Mouse (Mus musculus) limb, embryonic 13.5 days (tissue): ENCODE results near the gene Sh3bp1. TPM values are rescaled to one million over a fixed set of nuclear protein-coding genes. Genes with fewer than 3 reads are reported as not detected.

Experiments
- ATAC-seq: fragments of 200-750 bp; cut with Nextera tagmentation; 2 replicates; pipeline ENCODE4 v1.8.0; 2017; ENCODE audit warnings: low read depth, moderate number of reproducible peaks, moderate TSS enrichment; ENCODE audit not compliant: low FRiP score
- H3K27ac ChIP-seq: fragments of 300-500 bp; sonication (generic); 2 replicates; pipeline ENCODE4 v1.5.1; 2015; ENCODE audit warnings: inconsistent platforms, mild to moderate bottlenecking, moderate library complexity
- H3K27me3 ChIP-seq: fragments of 300-500 bp; sonication (generic); 2 replicates; pipeline ENCODE4 v1.6.1; 2015; ENCODE audit warnings: mild to moderate bottlenecking, inconsistent platforms
- H3K36me3 ChIP-seq: fragments of 300-500 bp; sonication (generic); 2 replicates; pipeline ENCODE4 v1.6.1; 2015; ENCODE audit warnings: inconsistent platforms, mild to moderate bottlenecking, moderate library complexity
- H3K4me1 ChIP-seq: fragments of 300-500 bp; sonication (generic); 2 replicates; pipeline ENCODE4 v1.6.1; 2015; ENCODE audit warnings: inconsistent platforms
- H3K4me2 ChIP-seq: fragments of 300-500 bp; sonication (generic); replicated peaks from 2 replicates; pipeline ENCODE4 v1.6.1; 2015; ENCODE audit warnings: inconsistent platforms, mild to moderate bottlenecking, moderate library complexity
- H3K4me3 ChIP-seq: fragments of 300-500 bp; sonication (generic); 2 replicates; pipeline ENCODE4 v1.5.1; 2015; ENCODE audit warnings: moderate library complexity, mild to moderate bottlenecking, inconsistent platforms
- H3K9ac ChIP-seq: fragments of 300-500 bp; sonication (generic); 2 replicates; pipeline ENCODE4 v1.6.1; 2015; ENCODE audit warnings: mild to moderate bottlenecking, inconsistent platforms
- H3K9me3 ChIP-seq: fragments of 300-500 bp; sonication (generic); 2 replicates; pipeline ENCODE4 v1.6.1; 2016; ENCODE audit warnings: inconsistent platforms
- WGBS: fragments of 180-500 bp; shearing (Covaris S2); methylation state at CpG from one replicate; pipeline ENCODE4 v1.1.7; 2015; 5-methylcytosine and 5-hydroxymethylcytosine counted together
- polyA plus RNA-seq: library from polyadenylated mRNA; unstranded; fragments of >200 nt; fragmentation: Nextera tagmentation; extraction: Ambion mirVana; gene quantifications from 2 replicates; pipeline ENCODE4 v1.2.1, GENCODE M21; 2015

The Sh3bp1 gene
- polyA plus RNA-seq, 1 experiment from 2014 or later: 51.3 TPM

GRCm38 (mm10) chr15:78903243-78903642 lies 3.7 kb downstream of the Sh3bp1 start:
- Histone ChIP-seq H3K4me1 (peaks cover 32% of the 10 kb centered on the region), H3K27me3 (no peaks in the 10 kb centered on the region), H3K27ac (no peak overlapping the region), H3K36me3 (peaks cover 60% of the 10 kb centered on the region), H3K9me3 (no peaks in the 10 kb centered on the region), H3K4me2 (peak overlapping the region; percentile 21; the same call in 1 of the 2 replicates), H3K4me3 (no peak overlapping the region; the same call in 1 of the 2 replicates), H3K9ac (no peak overlapping the region; the same call in 1 of the 2 replicates)
- WGBS: 7% methylated on average over 2 of the region's 2 CpGs
- ATAC-seq: no peak

- Histone ChIP-seq H3K27ac (no peak overlapping the region), H3K9me3 (no peaks in the 10 kb centered on the region), H3K27me3 (no peaks in the 10 kb centered on the region), H3K36me3 (peaks cover 90% of the 10 kb centered on the region), H3K4me3 (no peak overlapping the region), H3K4me2 (no peak overlapping the region), H3K9ac (no peak overlapping the region), H3K4me1 (peaks cover 5% of the 10 kb centered on the region; the same call in 1 of the 2 replicates)
- ATAC-seq: no peak
- WGBS: 75% methylated on average over 7 of the region's 7 CpGs
Observed at GRCm38 (mm10) chr15:78908399-78908798, 8.8 kb downstream of the Sh3bp1 start.

DNA sequence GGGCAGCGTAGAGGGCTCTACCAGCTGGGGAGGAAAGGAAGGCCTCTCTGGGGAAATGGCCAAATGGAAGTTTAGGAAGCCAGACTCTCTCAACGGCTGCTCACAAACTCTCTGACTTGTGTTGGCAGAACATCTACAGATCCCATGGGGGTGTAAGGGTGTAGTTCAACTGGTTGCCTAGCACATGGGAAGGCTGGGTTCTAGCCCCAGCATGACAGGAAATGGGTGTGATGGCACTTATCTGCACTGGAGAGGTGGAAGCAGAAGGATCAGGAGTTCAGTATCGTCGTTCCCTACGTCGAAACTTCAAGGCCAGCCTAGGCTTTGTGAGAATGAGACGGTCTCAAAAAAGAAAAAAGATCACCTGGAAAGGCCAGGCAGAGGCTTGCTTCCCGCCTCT lies 9.4 kb downstream of the Sh3bp1 start:
- H3K4me2 ChIP-seq: no peak overlapping the region
- H3K9ac ChIP-seq: peak overlapping the region; percentile 31; the same call in 1 of the 2 replicates
- H3K27ac ChIP-seq: no peak overlapping the region
- H3K27me3 ChIP-seq: no peaks in the 10 kb centered on the region
- H3K9me3 ChIP-seq: no peaks in the 10 kb centered on the region
- H3K36me3 ChIP-seq: peaks cover 84% of the 10 kb centered on the region
- no peak for ATAC-seq
- no peak overlapping the region for H3K4me3 ChIP-seq
- peaks cover 5% of the 10 kb centered on the region; the same call in 1 of the 2 replicates for H3K4me1 ChIP-seq
- 89% methylated on average over 8 of the region's 8 CpGs for WGBS

GRCm38 (mm10) chr15:78912040-78912439 lies 12.5 kb downstream of the Sh3bp1 start:
- peaks cover 28% of the 10 kb centered on the region for H3K4me1 ChIP-seq
- no peaks in the 10 kb centered on the region for H3K9me3 ChIP-seq
- ATAC-seq: no peak
- no peak overlapping the region for H3K27ac ChIP-seq
- 37% methylated on average over 9 of the region's 9 CpGs for WGBS
- no peaks in the 10 kb centered on the region for H3K27me3 ChIP-seq
- peak overlapping the region; percentile 48; the same call in 1 of the 2 replicates for H3K9ac ChIP-seq
- H3K36me3 ChIP-seq: peaks cover 59% of the 10 kb centered on the region
- H3K4me3 ChIP-seq: no peak overlapping the region
- no peak overlapping the region for H3K4me2 ChIP-seq

DNA sequence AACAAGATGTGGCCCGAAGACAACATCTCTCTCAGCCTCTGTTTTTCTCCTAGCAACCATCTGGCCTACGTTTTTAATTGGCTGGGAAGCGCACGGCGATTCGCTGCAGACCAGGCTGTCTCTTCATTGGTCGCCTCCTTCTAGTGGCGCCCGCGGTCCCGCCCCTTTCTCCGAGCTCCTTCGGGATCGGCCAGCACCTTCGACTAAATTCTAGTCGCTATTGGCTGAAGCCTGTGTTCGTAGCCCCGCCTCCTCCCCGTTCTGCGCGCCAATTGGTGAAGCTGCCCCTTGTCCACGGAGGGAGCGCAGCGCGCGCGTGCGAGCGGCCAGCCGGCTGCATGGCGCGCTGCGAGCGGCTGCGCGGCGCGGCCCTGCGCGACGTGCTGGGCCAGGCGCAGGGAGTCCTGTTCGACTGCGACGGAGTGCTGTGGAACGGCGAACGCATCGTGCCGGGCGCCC lies 14.1 kb downstream of the Sh3bp1 start, which contains the start of gene Pdxp:
Gene Pdxp (plus strand): TSS at position 288 of the 459 bp plus-strand sequence.
- peaks cover 28% of the 10 kb centered on the region for H3K4me1 ChIP-seq
- peaks cover 49% of the 10 kb centered on the region for H3K36me3 ChIP-seq
- peak; percentile 95 for ATAC-seq
- no peaks in the 10 kb centered on the region for H3K27me3 ChIP-seq
- peak within 1 kb of the TSS; percentile 86 for H3K9ac ChIP-seq
- H3K9me3 ChIP-seq: no peaks in the 10 kb centered on the region
- H3K4me3 ChIP-seq: peak within 1 kb of the TSS; percentile 76
- peak within 1 kb of the TSS; percentile 92 for H3K27ac ChIP-seq
- H3K4me2 ChIP-seq: peak within 1 kb of the TSS; percentile 96
- under 1% methylated on average over 51 of the region's 51 CpGs for WGBS

DNA sequence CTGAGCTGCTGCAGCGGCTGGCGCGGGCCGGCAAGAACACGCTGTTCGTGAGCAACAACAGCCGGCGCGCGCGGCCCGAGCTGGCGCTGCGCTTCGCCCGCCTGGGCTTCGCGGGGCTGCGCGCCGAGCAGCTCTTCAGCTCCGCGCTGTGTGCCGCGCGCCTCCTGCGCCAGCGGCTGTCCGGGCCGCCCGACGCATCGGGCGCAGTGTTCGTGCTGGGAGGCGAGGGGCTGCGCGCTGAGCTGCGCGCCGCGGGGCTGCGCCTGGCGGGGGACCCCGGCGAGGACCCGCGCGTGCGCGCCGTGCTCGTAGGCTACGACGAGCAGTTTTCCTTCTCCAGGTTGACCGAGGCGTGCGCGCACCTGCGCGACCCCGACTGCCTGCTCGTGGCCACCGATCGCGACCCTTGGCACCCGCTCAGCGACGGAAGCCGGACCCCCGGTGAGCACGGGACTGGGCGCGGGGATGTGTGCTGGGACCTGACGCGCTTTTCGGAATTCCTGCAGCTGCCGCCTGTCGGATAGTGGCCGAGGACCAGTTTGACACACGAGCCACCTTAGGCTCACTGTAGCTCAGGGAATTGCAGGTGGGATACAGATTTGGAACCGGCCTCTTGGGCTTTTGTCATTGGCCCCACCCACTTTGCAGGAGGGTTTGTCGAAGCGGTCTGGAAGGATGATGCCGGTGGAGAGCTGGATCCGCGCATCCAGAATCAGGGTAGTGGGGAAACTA lies 14.7 kb downstream of the Sh3bp1 start:
- Histone ChIP-seq H3K36me3 (peaks cover 48% of the 10 kb centered on the region), H3K9ac (peak overlapping the region; percentile 86), H3K27ac (peak overlapping the region; percentile 92), H3K9me3 (no peaks in the 10 kb centered on the region), H3K4me3 (peak overlapping the region; percentile 76), H3K4me1 (peaks cover 28% of the 10 kb centered on the region), H3K4me2 (peak overlapping the region; percentile 96), H3K27me3 (no peaks in the 10 kb centered on the region)
- ATAC-seq: peak; percentile 59
- under 1% methylated on average over 81 of the region's 87 CpGs for WGBS

DNA sequence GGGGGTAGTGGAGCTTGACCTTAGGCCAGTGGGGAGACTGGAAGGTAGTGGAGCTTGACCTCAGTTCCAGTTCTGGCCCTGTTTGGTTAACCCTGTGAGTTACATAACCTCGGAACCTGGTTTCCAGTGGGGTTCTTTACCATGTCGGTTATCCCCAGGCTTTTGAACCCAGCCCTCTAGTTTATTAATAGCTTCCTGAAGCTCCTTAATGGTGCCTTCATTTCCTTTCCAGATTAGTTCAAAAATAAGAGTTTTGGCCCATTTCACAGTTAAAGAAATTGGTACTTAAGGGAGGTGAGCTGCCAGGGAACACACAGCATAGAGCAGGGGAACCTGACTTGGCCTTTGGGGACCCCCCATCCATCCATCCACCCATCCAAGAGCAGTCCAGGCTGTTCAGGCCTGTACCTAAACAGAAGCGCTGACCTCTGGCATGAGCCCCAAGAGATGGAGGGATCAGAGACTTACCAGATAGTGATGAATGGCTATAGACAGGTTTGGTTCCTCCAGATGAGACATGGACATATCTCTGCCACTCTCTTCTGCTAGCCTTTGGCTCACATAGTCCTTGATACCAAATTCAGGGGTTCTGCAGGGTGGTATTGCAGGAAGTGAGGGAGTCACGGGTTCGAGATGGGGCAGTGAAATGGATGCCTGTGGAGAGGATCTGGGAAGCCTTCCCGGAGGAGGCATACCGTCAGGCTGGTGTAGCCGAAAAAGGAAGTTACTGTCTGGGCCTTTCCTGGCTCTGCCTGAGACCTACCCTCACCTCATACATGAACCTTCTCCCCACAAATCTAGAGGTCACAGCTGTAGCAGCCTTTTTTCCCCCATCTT lies 15.5 kb downstream of the Sh3bp1 start:
- no peaks in the 10 kb centered on the region for H3K9me3 ChIP-seq
- peak overlapping the region; percentile 76 for H3K4me3 ChIP-seq
- H3K4me2 ChIP-seq: peak overlapping the region; percentile 96
- ATAC-seq: no peak
- H3K27me3 ChIP-seq: no peaks in the 10 kb centered on the region
- 44% methylated on average over 8 of the region's 8 CpGs for WGBS
- peaks cover 48% of the 10 kb centered on the region for H3K36me3 ChIP-seq
- H3K27ac ChIP-seq: no peak overlapping the region
- peaks cover 28% of the 10 kb centered on the region for H3K4me1 ChIP-seq
- H3K9ac ChIP-seq: peak overlapping the region; percentile 86

DNA sequence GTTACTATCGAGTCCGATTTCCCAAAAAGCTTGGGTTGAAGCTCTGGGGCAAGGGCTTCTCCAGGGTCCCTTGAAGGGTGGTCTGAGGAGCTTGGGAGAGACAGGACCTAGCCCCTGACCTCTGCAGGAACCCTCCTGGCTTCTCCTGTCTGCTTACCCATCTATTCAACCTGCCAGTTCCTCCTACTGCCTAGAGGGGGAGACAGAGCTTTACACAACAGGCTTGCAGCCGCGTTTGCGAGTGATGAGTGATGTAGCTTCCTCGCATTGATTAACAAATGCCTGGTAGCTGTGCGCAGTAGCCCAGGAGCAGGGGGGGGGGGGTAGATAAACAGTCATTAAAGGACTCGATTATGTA lies 16.1 kb downstream of the Sh3bp1 start:
- no peak overlapping the region for H3K27ac ChIP-seq
- H3K4me3 ChIP-seq: peak overlapping the region; percentile 76
- ATAC-seq: no peak
- peak overlapping the region; percentile 96 for H3K4me2 ChIP-seq
- WGBS: 5% methylated on average over 8 of the region's 8 CpGs
- H3K9ac ChIP-seq: peak overlapping the region; percentile 86
- peaks cover 28% of the 10 kb centered on the region for H3K4me1 ChIP-seq
- H3K27me3 ChIP-seq: no peaks in the 10 kb centered on the region
- H3K9me3 ChIP-seq: no peaks in the 10 kb centered on the region
- peaks cover 42% of the 10 kb centered on the region for H3K36me3 ChIP-seq

DNA sequence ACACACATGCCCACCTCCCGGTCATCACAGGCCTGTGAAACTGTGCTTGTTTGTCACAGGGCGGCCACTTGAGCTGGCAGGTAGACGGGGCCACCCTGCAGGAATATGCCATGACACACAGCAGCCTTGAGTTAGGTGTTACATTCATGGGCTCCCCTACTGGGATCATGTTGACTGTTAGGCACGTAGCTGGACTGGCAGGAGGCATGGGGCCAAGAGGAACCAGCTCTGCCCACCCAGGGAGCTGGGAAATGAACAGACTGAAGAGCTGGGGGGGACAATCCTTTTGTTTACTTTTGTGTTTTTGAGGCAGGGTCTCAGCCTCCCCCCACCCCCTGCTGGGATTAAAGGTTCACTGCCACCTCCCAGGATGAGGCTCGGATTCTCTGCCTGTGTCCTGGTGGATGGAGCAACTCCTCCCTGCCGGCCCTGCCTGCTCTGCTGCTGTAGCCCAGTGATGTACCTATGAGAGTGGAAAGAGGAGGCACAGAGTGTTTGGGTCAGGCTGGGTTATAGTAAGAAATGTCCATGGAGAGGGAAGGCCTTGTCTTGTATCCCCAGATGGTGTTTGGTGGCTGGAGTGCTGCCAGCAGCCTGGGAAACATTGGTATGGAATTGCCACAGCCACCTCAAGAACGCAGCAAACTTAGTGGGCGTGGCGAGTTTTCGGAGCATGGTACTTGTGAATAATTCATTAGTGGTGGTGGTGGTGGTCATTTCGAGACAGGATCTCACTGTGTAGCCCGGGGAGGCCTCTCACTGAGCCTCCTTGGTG lies 16.7 kb downstream of the Sh3bp1 start:
- no peak for ATAC-seq
- Histone ChIP-seq H3K4me2 (peak overlapping the region; percentile 96), H3K9ac (peak overlapping the region; percentile 64), H3K36me3 (peaks cover 36% of the 10 kb centered on the region), H3K4me1 (peaks cover 28% of the 10 kb centered on the region), H3K4me3 (peak overlapping the region; percentile 76), H3K9me3 (no peaks in the 10 kb centered on the region), H3K27me3 (no peaks in the 10 kb centered on the region), H3K27ac (no peak overlapping the region)
- WGBS: 55% methylated on average over 12 of the region's 12 CpGs

GRCm38 (mm10) chr15:78918126-78918525 lies 18.6 kb downstream of the Sh3bp1 start:
- H3K9ac ChIP-seq: no peak overlapping the region
- no peaks in the 10 kb centered on the region for H3K27me3 ChIP-seq
- WGBS: 87% methylated on average over 23 of the region's 23 CpGs
- ATAC-seq: no peak
- H3K9me3 ChIP-seq: no peaks in the 10 kb centered on the region
- no peak overlapping the region for H3K4me3 ChIP-seq
- H3K36me3 ChIP-seq: peaks cover 24% of the 10 kb centered on the region
- peaks cover 28% of the 10 kb centered on the region for H3K4me1 ChIP-seq
- no peak overlapping the region for H3K4me2 ChIP-seq
- no peak overlapping the region for H3K27ac ChIP-seq

DNA sequence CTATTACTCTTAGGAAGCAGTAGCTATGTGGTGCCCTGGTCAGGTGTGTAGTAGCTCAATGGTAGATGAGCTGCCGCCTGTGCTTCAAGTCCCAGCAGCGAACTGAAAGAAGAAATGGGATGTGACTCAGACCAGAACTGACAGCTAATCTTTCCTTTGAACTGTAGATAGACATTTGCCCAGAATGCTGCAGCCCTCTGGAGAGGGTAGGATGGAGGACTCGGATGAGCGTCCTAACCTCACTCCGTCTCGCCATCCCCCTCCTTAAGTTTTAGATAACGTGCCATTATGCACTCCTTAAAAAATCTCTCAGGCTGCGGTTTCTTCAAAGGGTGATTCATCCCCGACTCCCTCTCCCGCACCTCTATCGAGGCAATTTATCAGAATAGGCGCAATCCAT lies 20.3 kb downstream of the Sh3bp1 start:
- Histone ChIP-seq H3K27ac (no peak overlapping the region), H3K27me3 (no peaks in the 10 kb centered on the region), H3K9me3 (no peaks in the 10 kb centered on the region), H3K4me3 (no peak overlapping the region), H3K4me2 (no peak overlapping the region), H3K9ac (no peak overlapping the region), H3K36me3 (peaks cover 24% of the 10 kb centered on the region), H3K4me1 (peaks cover 31% of the 10 kb centered on the region)
- 75% methylated on average over 12 of the region's 12 CpGs for WGBS
- ATAC-seq: no peak
